Mouse (Mus musculus): Measurements from ENCODE around the gene C3ar1. TPM values are rescaled to one million over a fixed set of nuclear protein-coding genes. Genes with fewer than 3 reads are reported as not detected.
A peak's percentile ranks its signal among the peaks of the same experiment; 100 is the strongest.

C3ar1 gene
- polyA plus RNA-seq (2014; fragmentation: Nextera tagmentation; extraction: Ambion mirVana), result 1.6 and 1.9 TPM in 2 replicates

- no peak within 1 kb of the TSS for H3K4me2 ChIP-seq (replicated peaks)
- DNase-seq (ENCODE audit: low spot score) (no peak), ATAC-seq (ENCODE audit: low FRiP score) (no peak)
- H3K36me3 ChIP-seq (replicated peaks; ENCODE audit: control insufficient read depth, insufficient read depth), result no peaks in the 10 kb centered on the region
- H3K4me3 ChIP-seq (replicated peaks; ENCODE audit: low read length), result no peak within 1 kb of the TSS
- no peaks in the 10 kb centered on the region for H3K4me1 ChIP-seq (replicated peaks; ENCODE audit: control insufficient read depth, insufficient read depth, low read length)
- H3K27ac ChIP-seq, result no peak within 1 kb of the TSS
- no peak within 1 kb of the TSS for H3K9ac ChIP-seq
- no peaks in the 10 kb centered on the region for H3K27me3 ChIP-seq (ENCODE audit: control insufficient read depth, insufficient read depth, low read length)
- WGBS, result 87% methylated on average over 7 of the region's 7 CpGs
- H3K9me3 ChIP-seq (ENCODE audit: control insufficient read depth, low read length), result peaks cover 4% of the 10 kb centered on the region; the same call in 1 of the 2 replicates
These were observed at the start of gene C3ar1 for GRCm38 (mm10) chr6:122855955-122856354. TSS of gene C3ar1 (minus strand) at chr6:122856161.

DNA sequence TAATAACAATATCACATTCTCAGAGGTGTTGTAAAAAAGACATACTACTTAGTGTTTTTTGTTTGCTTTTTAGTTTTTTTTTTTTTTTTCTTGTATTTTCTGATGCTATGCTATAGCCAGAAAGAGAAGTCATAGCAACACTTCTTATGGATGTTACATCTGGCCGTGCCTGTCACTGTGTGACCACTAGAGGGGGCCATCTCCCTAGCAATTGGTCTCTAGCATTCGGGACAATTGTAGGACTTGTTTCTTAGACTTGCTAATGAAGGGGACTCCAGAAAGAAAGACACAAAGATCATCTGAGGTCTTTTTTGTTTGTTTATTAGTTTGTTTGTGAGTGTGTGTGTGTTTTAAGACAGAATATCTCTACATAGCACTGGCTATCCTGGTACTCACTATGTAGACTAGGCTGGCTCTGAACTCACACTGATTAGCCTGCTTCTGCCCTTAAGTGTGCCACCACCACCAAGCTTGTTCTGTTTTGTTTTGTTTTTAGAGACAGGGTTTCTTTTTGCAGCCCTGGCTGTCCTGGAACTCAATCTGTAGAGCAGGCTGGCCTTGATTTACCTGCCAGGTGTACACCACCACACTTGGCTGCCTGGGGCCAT is 36.6 kb upstream of the C3ar1 start:
- 6% methylated on average over 2 of the region's 2 CpGs for WGBS
- no peak overlapping the region for H3K4me3 ChIP-seq (replicated peaks; ENCODE audit: low read length)
- no peak for ATAC-seq (ENCODE audit: low FRiP score)
- no peak overlapping the region for H3K9ac ChIP-seq
- no peak overlapping the region for H3K27ac ChIP-seq
- peak; percentile 83 for DNase-seq (ENCODE audit: low spot score)
- H3K36me3 ChIP-seq (replicated peaks; ENCODE audit: control insufficient read depth, insufficient read depth), result peaks cover 39% of the 10 kb centered on the region
- H3K4me2 ChIP-seq (replicated peaks), result no peak overlapping the region
- H3K27me3 ChIP-seq (ENCODE audit: control insufficient read depth, insufficient read depth, low read length), result no peaks in the 10 kb centered on the region
- H3K9me3 ChIP-seq (ENCODE audit: control insufficient read depth, low read length), result no peaks in the 10 kb centered on the region
- no peaks in the 10 kb centered on the region for H3K4me1 ChIP-seq (replicated peaks; ENCODE audit: control insufficient read depth, insufficient read depth, low read length)

DNA sequence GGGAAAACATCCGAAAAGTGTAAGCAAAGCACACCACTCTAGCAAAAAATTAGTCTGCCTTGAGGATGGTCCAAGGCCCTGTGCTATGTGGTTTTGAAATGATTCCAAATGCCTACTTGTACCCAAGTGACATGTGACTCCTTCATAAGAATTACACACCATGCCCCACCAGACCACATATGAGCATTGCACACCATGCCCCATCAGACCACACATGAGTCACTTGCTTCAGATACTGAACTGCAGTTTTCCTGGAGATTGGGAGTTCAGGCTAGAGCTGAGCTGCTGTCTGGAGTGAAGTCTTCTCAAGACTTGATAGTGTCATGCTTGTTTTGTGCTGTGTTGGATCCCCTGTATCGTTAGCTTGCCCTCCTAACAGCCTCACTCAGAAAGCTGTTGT is 33.6 kb upstream of the C3ar1 start:
- no peak overlapping the region for H3K4me3 ChIP-seq (replicated peaks; ENCODE audit: low read length)
- no peaks in the 10 kb centered on the region for H3K9me3 ChIP-seq (ENCODE audit: control insufficient read depth, low read length)
- DNase-seq (ENCODE audit: low spot score) (no peak), ATAC-seq (ENCODE audit: low FRiP score) (no peak)
- no peaks in the 10 kb centered on the region for H3K4me1 ChIP-seq (replicated peaks; ENCODE audit: control insufficient read depth, insufficient read depth, low read length)
- H3K27ac ChIP-seq, result no peak overlapping the region
- peaks cover 64% of the 10 kb centered on the region for H3K36me3 ChIP-seq (replicated peaks; ENCODE audit: control insufficient read depth, insufficient read depth)
- WGBS, result 96% methylated on average over 2 of the region's 2 CpGs
- H3K4me2 ChIP-seq (replicated peaks), result no peak overlapping the region
- H3K27me3 ChIP-seq (ENCODE audit: control insufficient read depth, insufficient read depth, low read length), result no peaks in the 10 kb centered on the region
- no peak overlapping the region for H3K9ac ChIP-seq

DNA sequence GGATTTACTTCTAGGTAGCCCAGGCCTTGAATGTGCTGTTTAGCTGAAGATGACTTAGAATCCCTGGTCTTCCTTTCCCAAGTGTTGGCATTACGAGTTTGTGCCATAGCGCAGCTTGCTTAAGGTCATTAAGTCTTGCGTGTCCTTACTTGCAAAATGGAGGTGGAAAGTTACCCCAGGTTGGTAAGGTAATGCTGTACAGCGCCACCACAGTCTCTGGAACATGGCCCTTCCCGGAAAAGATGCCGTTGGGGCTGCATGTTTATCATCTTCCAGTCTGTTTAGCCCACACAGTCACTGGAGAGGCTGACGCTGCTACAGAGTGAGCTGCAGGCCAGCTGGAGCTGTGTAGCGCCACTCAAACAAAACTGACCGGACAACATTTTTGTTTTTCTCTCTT is 27.6 kb upstream of the C3ar1 start:
- no peaks in the 10 kb centered on the region for H3K4me1 ChIP-seq (replicated peaks; ENCODE audit: control insufficient read depth, insufficient read depth, low read length)
- H3K9me3 ChIP-seq (ENCODE audit: control insufficient read depth, low read length), result no peaks in the 10 kb centered on the region
- H3K36me3 ChIP-seq (replicated peaks; ENCODE audit: control insufficient read depth, insufficient read depth), result peaks cover 95% of the 10 kb centered on the region
- ATAC-seq (ENCODE audit: low FRiP score), result no peak
- no peaks in the 10 kb centered on the region for H3K27me3 ChIP-seq (ENCODE audit: control insufficient read depth, insufficient read depth, low read length)
- H3K9ac ChIP-seq, result no peak overlapping the region
- 93% methylated on average over 9 of the region's 9 CpGs for WGBS
- H3K4me2 ChIP-seq (replicated peaks), result no peak overlapping the region
- no peak overlapping the region for H3K27ac ChIP-seq
- DNase-seq (ENCODE audit: low spot score), result no peak
- H3K4me3 ChIP-seq (replicated peaks; ENCODE audit: low read length), result no peak overlapping the region

- 0 out of 2 replicates have a peak, but pooled peaks cover 2% of the 10 kb centered on the region for H3K4me1 ChIP-seq (replicated peaks; ENCODE audit: control insufficient read depth, insufficient read depth, low read length)
- peaks cover 93% of the 10 kb centered on the region for H3K36me3 ChIP-seq (replicated peaks; ENCODE audit: control insufficient read depth, insufficient read depth)
- H3K4me3 ChIP-seq (replicated peaks; ENCODE audit: low read length), result no peak overlapping the region
- H3K9me3 ChIP-seq (ENCODE audit: control insufficient read depth, low read length), result no peaks in the 10 kb centered on the region
- no peaks in the 10 kb centered on the region for H3K27me3 ChIP-seq (ENCODE audit: control insufficient read depth, insufficient read depth, low read length)
- H3K27ac ChIP-seq, result no peak overlapping the region
- DNase-seq (ENCODE audit: low spot score) (no peak), ATAC-seq (ENCODE audit: low FRiP score) (no peak)
- no peak overlapping the region for H3K9ac ChIP-seq
- H3K4me2 ChIP-seq (replicated peaks), result no peak overlapping the region
- 94% methylated on average over 12 of the region's 12 CpGs for WGBS
These were observed 25.3 kb upstream of the C3ar1 start for GRCm38 (mm10) chr6:122881287-122881686.

DNA sequence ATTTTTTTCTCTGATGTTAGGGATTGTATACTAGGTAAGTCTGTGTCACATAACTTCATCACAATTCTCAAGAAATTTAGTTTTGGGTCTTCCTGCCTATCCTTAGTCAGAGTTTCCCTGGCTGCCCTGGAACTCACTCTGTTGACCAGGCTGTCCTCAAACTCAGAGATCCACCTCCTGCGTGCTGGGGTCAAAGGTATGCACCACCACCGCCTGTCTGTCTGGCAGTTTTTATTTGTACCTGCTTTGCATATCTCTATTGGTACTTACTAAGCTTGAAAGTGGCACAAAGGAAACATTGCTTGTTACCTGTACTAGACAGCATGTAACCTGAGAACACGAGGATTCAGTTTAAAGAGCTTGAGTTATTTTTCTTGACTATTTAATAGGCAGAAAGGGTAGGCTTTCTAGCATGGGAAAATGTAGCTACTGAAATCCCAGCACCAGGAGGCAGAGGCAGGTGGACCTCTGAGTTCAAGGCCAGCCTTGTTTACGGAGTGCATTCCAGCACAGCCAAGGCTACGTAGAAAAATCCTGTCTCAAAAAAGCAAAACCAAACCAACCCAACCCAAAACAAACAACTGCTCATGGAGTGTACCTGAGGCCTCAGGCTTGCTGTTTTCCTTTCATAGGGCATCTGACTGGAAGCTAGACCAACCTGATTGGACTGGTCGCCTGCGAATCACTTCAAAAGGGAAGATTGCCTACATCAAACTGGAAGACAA is 24.0 kb upstream of the C3ar1 start:
- no peaks in the 10 kb centered on the region for H3K9me3 ChIP-seq (ENCODE audit: control insufficient read depth, low read length)
- H3K9ac ChIP-seq, result no peak overlapping the region
- DNase-seq (ENCODE audit: low spot score) (no peak), ATAC-seq (ENCODE audit: low FRiP score) (no peak)
- no peaks in the 10 kb centered on the region for H3K27me3 ChIP-seq (ENCODE audit: control insufficient read depth, insufficient read depth, low read length)
- no peak overlapping the region for H3K4me3 ChIP-seq (replicated peaks; ENCODE audit: low read length)
- H3K4me1 ChIP-seq (replicated peaks; ENCODE audit: control insufficient read depth, insufficient read depth, low read length), result peaks cover 14% of the 10 kb centered on the region
- H3K36me3 ChIP-seq (replicated peaks; ENCODE audit: control insufficient read depth, insufficient read depth), result peaks cover 82% of the 10 kb centered on the region
- H3K4me2 ChIP-seq (replicated peaks), result no peak overlapping the region
- no peak overlapping the region for H3K27ac ChIP-seq
- WGBS, result 93% methylated on average over 7 of the region's 7 CpGs

DNA sequence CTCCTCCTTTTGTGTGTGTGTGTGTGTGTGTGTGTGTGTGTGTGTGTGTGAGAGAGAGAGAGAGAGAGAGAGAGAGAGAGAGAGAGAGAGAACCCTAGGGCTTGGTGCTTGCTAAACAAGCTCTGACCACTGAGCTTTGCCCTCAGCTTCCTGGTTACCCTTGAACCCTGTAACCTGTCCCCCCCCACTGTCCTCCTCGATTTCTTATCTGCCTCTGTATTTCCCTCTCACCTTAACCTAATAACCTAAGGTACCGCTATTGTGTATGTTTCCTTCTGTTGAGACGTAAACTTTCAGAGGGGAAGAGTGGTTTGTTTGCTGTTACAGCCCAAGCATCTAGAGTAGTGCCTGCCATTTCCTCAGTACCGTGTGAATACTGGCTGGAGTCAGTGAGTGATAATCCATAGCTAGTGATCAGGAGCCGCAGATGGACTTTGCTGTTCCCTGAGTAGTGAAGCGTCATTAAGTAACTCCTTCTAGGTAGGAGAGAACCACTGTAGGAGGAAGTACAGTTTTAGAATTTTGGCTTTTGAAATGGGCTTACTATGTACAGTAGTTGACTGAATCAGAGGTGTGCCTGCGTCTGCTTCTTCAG is 23.3 kb upstream of the C3ar1 start:
- H3K9me3 ChIP-seq (ENCODE audit: control insufficient read depth, low read length), result no peaks in the 10 kb centered on the region
- no peak for ATAC-seq (ENCODE audit: low FRiP score)
- H3K4me3 ChIP-seq (replicated peaks; ENCODE audit: low read length), result no peak overlapping the region
- no peak for DNase-seq (ENCODE audit: low spot score)
- H3K36me3 ChIP-seq (replicated peaks; ENCODE audit: control insufficient read depth, insufficient read depth), result peaks cover 75% of the 10 kb centered on the region
- H3K4me2 ChIP-seq (replicated peaks), result no peak overlapping the region
- WGBS, result 93% methylated on average over 7 of the region's 7 CpGs
- no peak overlapping the region for H3K27ac ChIP-seq
- H3K4me1 ChIP-seq (replicated peaks; ENCODE audit: control insufficient read depth, insufficient read depth, low read length), result peaks cover 14% of the 10 kb centered on the region
- H3K27me3 ChIP-seq (ENCODE audit: control insufficient read depth, insufficient read depth, low read length), result no peaks in the 10 kb centered on the region
- H3K9ac ChIP-seq, result no peak overlapping the region

GRCm38 (mm10) chr6:122874720-122875389 is 18.9 kb upstream of the C3ar1 start:
- peak overlapping the region; percentile 87 for H3K9ac ChIP-seq
- no peaks in the 10 kb centered on the region for H3K27me3 ChIP-seq (ENCODE audit: control insufficient read depth, insufficient read depth, low read length)
- no peaks in the 10 kb centered on the region for H3K9me3 ChIP-seq (ENCODE audit: control insufficient read depth, low read length)
- H3K4me1 ChIP-seq (replicated peaks; ENCODE audit: control insufficient read depth, insufficient read depth, low read length), result peaks cover 14% of the 10 kb centered on the region
- 1% methylated on average over 31 of the region's 31 CpGs for WGBS
- peaks cover 32% of the 10 kb centered on the region for H3K36me3 ChIP-seq (replicated peaks; ENCODE audit: control insufficient read depth, insufficient read depth)
- peak overlapping the region; percentile 74 for H3K4me3 ChIP-seq (replicated peaks; ENCODE audit: low read length)
- DNase-seq (ENCODE audit: low spot score) (peak; percentile 41), ATAC-seq (ENCODE audit: low FRiP score) (peak; percentile 75)
- peak overlapping the region; percentile 92 for H3K27ac ChIP-seq
- H3K4me2 ChIP-seq (replicated peaks), result peak overlapping the region; percentile 62
